In the genomic region with DNA sequence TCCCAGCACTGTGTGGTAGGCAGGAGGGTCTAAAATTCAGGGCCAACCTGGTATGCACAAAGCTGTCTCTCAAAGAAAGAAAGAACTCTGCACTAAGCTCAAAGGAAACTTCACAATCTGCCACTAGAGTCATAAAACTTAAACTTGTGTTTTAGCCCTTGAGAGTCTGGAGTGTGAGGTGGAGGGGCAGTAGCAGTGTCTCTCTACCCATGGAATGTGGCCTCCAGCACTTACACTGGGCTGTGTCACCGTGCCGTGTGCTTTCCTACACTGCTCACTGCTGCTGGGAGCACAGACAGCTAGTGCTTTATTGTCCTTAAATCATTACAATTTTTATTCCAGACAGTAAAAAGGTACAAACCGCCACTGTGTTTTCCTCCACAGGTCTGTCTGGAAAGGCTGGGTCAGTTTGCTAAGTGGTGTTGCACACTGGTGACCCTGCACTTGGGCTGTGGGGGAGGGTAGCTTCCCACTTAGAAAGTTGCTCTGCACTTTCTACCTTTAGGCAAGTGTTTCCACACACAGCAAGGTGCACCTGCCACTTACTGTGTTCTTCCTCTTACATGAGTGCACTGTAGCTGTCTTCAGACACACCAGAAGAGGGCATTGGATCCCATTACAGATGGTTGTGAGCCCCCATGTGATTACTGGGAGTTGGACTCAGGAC, we compare ENCODE assay signal across 23 mouse cellular contexts. TPM values are rescaled to one million over a fixed set of nuclear protein-coding genes. Genes with fewer than 3 reads are reported as not detected.
DNase-seq lines count a peak whose midpoint lies in the region; ATAC-seq and TF ChIP-seq lines count a peak whose summit lies in the region.
"Had no signal": no experiment of that assay in that cellular context is flagged by ENCODE, and none has a peak within 500 bp of the region (broad histone marks: within the 10 kb centered on the region; RNA-seq: fewer than 3 reads in every experiment).

No protein-coding gene starts in this region.

- no peak for ATAC-seq in heart, postnatal 0 days (ENCODE audit: insufficient read depth, low read depth)
- peak; percentile 52 for ATAC-seq in lung, postnatal 0 days
- ATAC-seq: forebrain, embryonic 14.5 days; intestine, embryonic 16.5 days had no signal

- TF ChIP-seq EP300 in heart, postnatal 0 days (IDR thresholded peaks at IDR 0.05; ENCODE audit: low read depth): no peak
- peak; percentile 45; the same call in 1 of the 2 replicates for TF ChIP-seq EP300 in lung, postnatal 0 days (IDR thresholded peaks at IDR 0.05)

- no peak overlapping the region for H3K4me2 ChIP-seq in heart, postnatal 0 days (ENCODE audit: low read depth, low read length)
- H3K4me2 ChIP-seq in lung, postnatal 0 days (replicated peaks; ENCODE audit: low read depth, low read length): no peak overlapping the region; the same call in 1 of the 2 replicates
- H3K4me2 ChIP-seq: embryonic facial prominence, embryonic 15.5 days; heart, embryonic 12.5 days; hindbrain, embryonic 14.5 days had no signal

- peak overlapping the region; percentile 21; the same call in 1 of the 2 replicates for H3K27ac ChIP-seq in heart, postnatal 0 days (ENCODE audit: low read depth)
- H3K27ac ChIP-seq in lung, postnatal 0 days (ENCODE audit: low read length): peak overlapping the region; percentile 68
- H3K27ac ChIP-seq: embryonic facial prominence, embryonic 15.5 days; forebrain, embryonic 10.5 days; heart, adult 2 months; hindbrain, embryonic 10.5 days; hindbrain, embryonic 14.5 days had no signal

- H3K36me3 ChIP-seq in heart, postnatal 0 days (replicated peaks; ENCODE audit: control insufficient read depth, insufficient read depth, low read length): peaks cover 50% of the 10 kb centered on the region
- 0 out of 2 replicates have a peak, but pooled peaks cover 15% of the 10 kb centered on the region for H3K36me3 ChIP-seq in lung, postnatal 0 days (ENCODE audit: insufficient read depth, low read length)

- TF ChIP-seq CTCF in heart, postnatal 0 days (IDR thresholded peaks at IDR 0.05; ENCODE audit: low read depth): no peak
- TF ChIP-seq CTCF in lung, postnatal 0 days (IDR thresholded peaks at IDR 0.05): peak; percentile 14

- H3K9ac ChIP-seq in heart, postnatal 0 days (replicated peaks; ENCODE audit: low read depth, low read length): no peak overlapping the region
- no peak overlapping the region for H3K9ac ChIP-seq in lung, postnatal 0 days (replicated peaks; ENCODE audit: low read depth)
- H3K9ac ChIP-seq: embryonic facial prominence, embryonic 15.5 days; heart, embryonic 12.5 days; hindbrain, embryonic 14.5 days had no signal

- no peaks in the 10 kb centered on the region for H3K27me3 ChIP-seq in heart, postnatal 0 days (ENCODE audit: control insufficient read depth, insufficient read depth, low read length)
- no peaks in the 10 kb centered on the region for H3K27me3 ChIP-seq in lung, postnatal 0 days (replicated peaks; ENCODE audit: insufficient read depth, low read length)
- H3K27me3 ChIP-seq: CH12.LX; embryonic facial prominence, embryonic 15.5 days; heart, embryonic 12.5 days had no signal

- peaks cover 36% of the 10 kb centered on the region for H3K4me1 ChIP-seq in heart, postnatal 0 days (ENCODE audit: control insufficient read depth, insufficient read depth)
- peaks cover 19% of the 10 kb centered on the region; the same call in 1 of the 2 replicates for H3K4me1 ChIP-seq in lung, postnatal 0 days (ENCODE audit: insufficient read depth, low read depth, low read length)

- H3K9me3 ChIP-seq in heart, postnatal 0 days (replicated peaks; ENCODE audit: control insufficient read depth, low read length): no peaks in the 10 kb centered on the region
- H3K9me3 ChIP-seq in lung, postnatal 0 days (ENCODE audit: low read length): no peaks in the 10 kb centered on the region
- H3K9me3 ChIP-seq: embryonic facial prominence, embryonic 15.5 days; forebrain, embryonic 10.5 days; heart, embryonic 12.5 days; hindbrain, embryonic 10.5 days had no signal

- peak; percentile 16 for DNase-seq in cerebellum, adult 9-11 months
- no peak for DNase-seq in cerebellum, postnatal 36 days
- no peak for DNase-seq in heart, postnatal 0 days (ENCODE audit: low spot score)
- no peak for DNase-seq in heart, postnatal 4 days
- DNase-seq in lung, postnatal 0 days (ENCODE audit: low spot score): peak; percentile 76
- DNase-seq in lung, postnatal 14 days: no peak
- DNase-seq in lung, postnatal 36 days: peak; percentile 38
- DNase-seq: adrenal gland, adult 2 months; adrenal gland, postnatal 25 days; cerebellum, adult 2 months; embryo, embryonic 11 days; heart, adult 2 months; heart, postnatal 10 days had no signal

- WGBS in heart, postnatal 0 days: 58% methylated on average over 3 of the region's 3 CpGs
- WGBS in lung, postnatal 0 days: 71% methylated on average over 3 of the region's 3 CpGs

- no peak overlapping the region for H3K4me3 ChIP-seq in heart, postnatal 0 days (ENCODE audit: low read depth, low read length)
- H3K4me3 ChIP-seq in lung, postnatal 0 days (ENCODE audit: low read depth, low read length): no peak overlapping the region
- H3K4me3 ChIP-seq: embryonic facial prominence, embryonic 15.5 days; erythroblast, embryonic 14.5 days; forebrain, embryonic 10.5 days; heart, adult 2 months; heart, embryonic 12.5 days; hindbrain, embryonic 10.5 days had no signal

RNA-seq across cellular contexts. Expression of a gene that starts 15.2 kb away (rescaled TPM):
- total RNA-seq in heart, postnatal 0 days (2014; rRNA removed; ENCODE audit: low replicate concordance): 17.2 and 17.6 TPM in 2 replicates
- 9.1 and 12.2 TPM in 2 replicates for polyA plus RNA-seq in heart, postnatal 0 days (2015; fragmentation: Nextera tagmentation; extraction: Ambion mirVana)
- total RNA-seq in heart, postnatal 4 days (2021): 10 to 100 TPM; 25.1 to 27.5 TPM
- polyA plus RNA-seq in lung, postnatal 0 days (2015; fragmentation: Nextera tagmentation; extraction: Ambion mirVana): 8.7 and 8.9 TPM in 2 replicates

RNA-seq across cellular contexts. Expression of a gene that starts 15.4 kb away (rescaled TPM):
- total RNA-seq in heart, postnatal 0 days (2014; rRNA removed; ENCODE audit: low replicate concordance): 90.0 and 102 TPM in 2 replicates
- polyA plus RNA-seq in heart, postnatal 0 days (2015; fragmentation: Nextera tagmentation; extraction: Ambion mirVana): 63.6 and 73.9 TPM in 2 replicates
- 10 to 100 TPM; 39.3 to 39.4 TPM for total RNA-seq in heart, postnatal 4 days (2021)
- polyA plus RNA-seq in lung, postnatal 0 days (2015; fragmentation: Nextera tagmentation; extraction: Ambion mirVana): 111 and 119 TPM in 2 replicates

RNA-seq across cellular contexts. Expression of a gene that starts 30.1 kb away (rescaled TPM):
- total RNA-seq in heart, postnatal 0 days (2014; rRNA removed; ENCODE audit: low replicate concordance): 1.5 TPM in 1 of 2 replicates, not detected in the other
- polyA plus RNA-seq in heart, postnatal 0 days (2015; fragmentation: Nextera tagmentation; extraction: Ambion mirVana): 6.0 and 7.0 TPM in 2 replicates
- 1 to 10 TPM; 4.3 to 5.0 TPM for total RNA-seq in heart, postnatal 4 days (2021)
- 55.4 and 63.0 TPM in 2 replicates for polyA plus RNA-seq in lung, postnatal 0 days (2015; fragmentation: Nextera tagmentation; extraction: Ambion mirVana)
- total RNA-seq: common myeloid progenitor, adult 5-6 weeks had no signal
- polyA plus RNA-seq: erythroblast, embryonic 14.5 days had no signal

Comparison
In these comparisons a context has a peak if more than half of its experiments do, and no peak if none do; other contexts are left out.
1. DNase-seq: peak in cerebellum, adult 9-11 months (single experiment), lung, postnatal 0 days (single experiment) and lung, postnatal 36 days (single experiment); none in cerebellum, postnatal 36 days (0 of 2), heart, postnatal 0 days (single experiment), heart, postnatal 4 days (single experiment) and lung, postnatal 14 days (single experiment).